Mouse (Mus musculus) CH12.LX (cell line): Measurements from ENCODE around the gene Nim1k. TPM values are rescaled to one million over a fixed set of nuclear protein-coding genes. Genes with fewer than 3 reads are reported as not detected.

Experiments used
- DNase-seq: peaks from one replicate; pipeline ENCODE4 v3.0.0-alpha.2; 2013; ENCODE audit errors: extremely low read depth
- H3K27ac ChIP-seq: 2 replicates; pipeline ENCODE4 v1.5.1; 2012; ENCODE audit warnings: low read depth, mild to moderate bottlenecking, control low read depth, moderate library complexity; ENCODE audit not compliant: insufficient read depth
- H3K27me3 ChIP-seq: replicated peaks from 2 replicates; pipeline ENCODE3; 2012; ENCODE audit warnings: inconsistent platforms
- H3K36me3 ChIP-seq, 2 experiments: replicated peaks in 1 of 2; 2 replicates each; pipeline versions ENCODE3 to v1.6.1; 2012; ENCODE audit warnings: inconsistent platforms in 1 of 2, low read length in 1 of 2, mild to moderate bottlenecking in 1 of 2, mixed read lengths in 1 of 2, moderate library complexity in 1 of 2; ENCODE audit not compliant: control insufficient read depth in 1 of 2, insufficient read depth in 1 of 2
- H3K4me1 ChIP-seq, 2 experiments: 2 replicates each; pipeline ENCODE4 v1.6.1; 2012; ENCODE audit warnings: inconsistent platforms in 1 of 2, moderate library complexity in 1 of 2; ENCODE audit not compliant: insufficient read depth in 2 of 2, control insufficient read depth in 1 of 2
- H3K4me2 ChIP-seq: 2 replicates; pipeline ENCODE4 v1.6.1; 2012; ENCODE audit warnings: low read depth, mild to moderate bottlenecking, control low read depth; ENCODE audit not compliant: poor library complexity, insufficient read depth, severe bottlenecking
- H3K4me3 ChIP-seq, 3 experiments: fragments of 150-350 bp in 1 of 3; sonication (generic) in 1 of 3; replicated peaks in 1 of 3; 2 replicates each; pipeline versions ENCODE3 to v1.5.1; 2011 to 2012; ENCODE audit warnings: low read depth in 2 of 3, low read length in 2 of 3, mild to moderate bottlenecking in 2 of 3, moderate library complexity in 2 of 3, control low read depth in 1 of 3, improper control_type of control experiment in 1 of 3, inconsistent platforms in 1 of 3, mixed read lengths in 1 of 3; ENCODE audit not compliant: poor library complexity in 1 of 3
- H3K79me2 ChIP-seq: replicated peaks from 2 replicates; pipeline ENCODE4 v1.6.1; 2012; ENCODE audit warnings: mild to moderate bottlenecking, moderate library complexity; ENCODE audit not compliant: control insufficient read depth, poor library complexity, insufficient read depth, severe bottlenecking; ENCODE audit errors: extremely low read depth
- H3K9ac ChIP-seq: 2 replicates; pipeline ENCODE4 v1.6.1; 2012; ENCODE audit warnings: low read depth, mild to moderate bottlenecking, control low read depth, moderate library complexity; ENCODE audit not compliant: insufficient read depth
- H3K9me3 ChIP-seq: replicated peaks from 2 replicates; pipeline ENCODE3; 2012; ENCODE audit warnings: low read length, inconsistent platforms, mixed read lengths
- BHLHE40 ChIP-seq: IDR thresholded peaks from 2 replicates; pipeline ENCODE4 v1.6.1; 2011; ENCODE audit warnings: mild to moderate bottlenecking, low read depth, low read length, improper control_type of control experiment
- CTCF ChIP-seq, 2 experiments: IDR thresholded peaks in 1 of 2; conservative IDR thresholded peaks in 1 of 2; 2 replicates each; pipeline ENCODE4 v1.5.1; 2011 to 2012; ENCODE audit warnings: low read depth in 2 of 2, low read length in 2 of 2, improper control_type of control experiment in 1 of 2, inconsistent platforms in 1 of 2, mild to moderate bottlenecking in 1 of 2, moderate library complexity in 1 of 2
- IRF4 ChIP-seq: IDR thresholded peaks from 2 replicates; pipeline ENCODE4 v1.6.1; 2014; ENCODE audit warnings: low read depth, mild to moderate bottlenecking, inconsistent platforms, low read length, improper control_type of control experiment
- MAFK ChIP-seq: IDR thresholded peaks from 2 replicates; pipeline ENCODE4 v1.6.1; 2011; ENCODE audit warnings: low read length, improper control_type of control experiment; ENCODE audit not compliant: insufficient replicate concordance
- MAX ChIP-seq: IDR thresholded peaks from 2 replicates; pipeline ENCODE4 v1.6.1; 2011; ENCODE audit warnings: low read length, improper control_type of control experiment
- MAZ ChIP-seq: IDR thresholded peaks from 2 replicates; pipeline ENCODE4 v1.6.1; 2012; ENCODE audit warnings: low read depth, mild to moderate bottlenecking, inconsistent platforms, low read length, improper control_type of control experiment, moderate library complexity
- MXI1 ChIP-seq: IDR thresholded peaks from 2 replicates; pipeline ENCODE4 v1.6.1; 2011; ENCODE audit warnings: mild to moderate bottlenecking, low read depth, low read length, improper control_type of control experiment
- NELFE ChIP-seq: IDR thresholded peaks from 2 replicates; pipeline ENCODE4 v1.6.1; 2011; ENCODE audit warnings: low read depth, low read length, improper control_type of control experiment
- POLR2A ChIP-seq: IDR thresholded peaks from 2 replicates; pipeline ENCODE4 v1.6.1; 2011; ENCODE audit warnings: low read depth, mild to moderate bottlenecking, improper control_type of control experiment, low read length
- POLR2AphosphoS2 ChIP-seq: IDR thresholded peaks from 2 replicates; pipeline ENCODE4 v1.6.1; 2011; ENCODE audit warnings: low read depth, low read length, improper control_type of control experiment
- RAD21 ChIP-seq: IDR thresholded peaks from 2 replicates; pipeline ENCODE4 v1.6.1; 2011; ENCODE audit warnings: low read depth, mild to moderate bottlenecking, low read length, improper control_type of control experiment, moderate library complexity
- SIN3A ChIP-seq: IDR thresholded peaks from 2 replicates; pipeline ENCODE4 v1.6.1; 2012; ENCODE audit warnings: low read length, improper control_type of control experiment, inconsistent platforms
- TBP ChIP-seq: conservative IDR thresholded peaks from 2 replicates; pipeline ENCODE4 v1.6.1; 2011; ENCODE audit warnings: low read depth, low read length, improper control_type of control experiment
- TCF12 ChIP-seq: IDR thresholded peaks from 2 replicates; pipeline ENCODE4 v1.6.1; 2014; ENCODE audit warnings: low read depth, mild to moderate bottlenecking, inconsistent platforms, low read length, improper control_type of control experiment
- UBTF ChIP-seq: IDR thresholded peaks from 2 replicates; pipeline ENCODE4 v1.6.1; 2012; ENCODE audit warnings: low read depth, mild to moderate bottlenecking, inconsistent platforms, low read length, improper control_type of control experiment, moderate library complexity
- USF2 ChIP-seq: conservative IDR thresholded peaks from 2 replicates; pipeline ENCODE4 v1.6.1; 2011; ENCODE audit warnings: low read depth, low read length, improper control_type of control experiment
- ZKSCAN1 ChIP-seq: IDR thresholded peaks from 2 replicates; pipeline ENCODE4 v1.6.1; 2012; ENCODE audit warnings: low read depth, inconsistent platforms, low read length, improper control_type of control experiment, borderline replicate concordance
- ZMIZ1 ChIP-seq: IDR thresholded peaks from 2 replicates; pipeline ENCODE4 v1.6.1; 2012; ENCODE audit warnings: low read depth, mild to moderate bottlenecking, inconsistent platforms, low read length, improper control_type of control experiment
- dilution Hi-C: fragments of 300-500 bp; cut with MboI; formaldehyde crosslinking; loops from 2 replicates; pipeline ENCODE4 v1.14.3; 2020; ENCODE audit warnings: low sequenced_read_pairs; ENCODE audit not compliant: extremely low pct_unique_long_range_greater_than_20kb, extremely low pct_ligation_motif_present
- in situ Hi-C: fragments of 300-500 bp; cut with MboI; formaldehyde crosslinking; loops from 3 replicates; pipeline ENCODE4 v1.14.3; 2019; ENCODE audit warnings: low sequenced_read_pairs, low pct_ligation_motif_present, low pct_unique_long_range_greater_than_20kb, mixed read lengths
- polyA plus RNA-seq: library from polyadenylated mRNA; unstranded; fragments of >175 nt; gene quantifications from 2 replicates; pipeline ENCODE4 v1.2.1, GENCODE M21; 2012; ENCODE audit warnings: low read depth; ENCODE audit not compliant: insufficient read length
- total RNA-seq, 2 experiments: library from RNA; depleted of rRNA; stranded (reverse); fragments of 300-350 nt in 1 of 2; fragments of >200 nt in 1 of 2; gene quantifications; 2 replicates each; pipeline ENCODE4 v1.2.3; 2012 to 2014

The Nim1k gene
- total and polyA plus RNA-seq, 3 experiments, result 0.04 to 0.16 (median 0.09) TPM

DNA sequence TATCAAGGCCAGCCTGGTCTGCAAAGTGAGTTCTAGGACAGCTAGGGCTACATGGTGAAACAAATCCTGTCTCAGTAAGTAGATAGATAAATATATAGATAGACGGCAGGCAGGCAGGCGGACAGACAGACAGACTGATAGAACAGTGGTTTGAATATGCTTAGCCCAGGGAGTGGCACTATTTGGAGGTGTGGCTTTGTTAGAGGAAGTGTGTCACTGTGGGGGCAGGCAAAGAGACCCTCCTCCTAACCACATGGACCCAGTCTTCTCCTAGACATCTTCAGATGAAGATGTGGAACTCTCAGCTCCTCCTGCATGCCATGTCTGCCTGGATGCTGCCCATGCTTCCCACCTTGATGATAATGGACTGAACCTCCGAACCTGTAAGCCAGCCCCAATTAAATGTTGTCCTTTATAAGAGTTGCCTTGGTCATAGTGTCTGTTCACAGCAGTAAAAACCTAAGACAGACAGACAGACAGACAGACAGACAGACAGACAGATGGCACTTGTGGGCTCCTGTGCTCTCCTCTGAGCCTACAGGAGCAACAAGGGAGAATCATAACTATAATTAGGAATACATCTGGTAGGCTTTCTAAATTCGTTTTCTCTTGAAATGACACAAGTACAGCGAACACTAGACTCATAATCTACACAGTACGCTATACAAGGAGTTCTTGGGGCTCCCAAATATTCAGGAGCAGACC, 12.8 kb downstream of the Nim1k start:
- Histone ChIP-seq H3K9ac (peak overlapping the region; percentile 13; the same call in 1 of the 2 replicates), H3K4me1 (peaks cover 0 to 31% of the 10 kb centered on the region in 2 experiments; a peak in 2 of 4 replicates), H3K9me3 (no peaks in the 10 kb centered on the region), H3K4me2 (peak overlapping the region; percentile 93), H3K4me3 (peak overlapping the region; percentile 30 to 51 (median 51)), H3K27me3 (no peaks in the 10 kb centered on the region), H3K27ac (no peak overlapping the region), H3K79me2 (no peaks in the 10 kb centered on the region), H3K36me3 (peaks cover 0 to 12% of the 10 kb centered on the region in 2 experiments)
- in situ Hi-C loops, result loop anchor here (25.0 kb wide), 1 partner anchor 94 kb away; the partner anchor contains the start of genes AF067063 and D13Ertd608e
- DNase-seq, result peak; percentile 53
- TF ChIP-seq ZMIZ1, result no peak
- 0 out of 2 replicates have a peak, but pooled peaks have one; percentile 30 for TF ChIP-seq TBP
- TF ChIP-seq MAX, result no peak
- no peak for TF ChIP-seq NELFE
- peak; percentile 48 for TF ChIP-seq POLR2A
- TF ChIP-seq POLR2AphosphoS2, result no peak
- no peak for TF ChIP-seq MAFK
- no peak; the same call in 1 of the 2 replicates for TF ChIP-seq MXI1
- TF ChIP-seq RAD21, result no peak
- no peak for TF ChIP-seq ZKSCAN1
- no peak for TF ChIP-seq UBTF
- no peak for TF ChIP-seq USF2
- no peak for TF ChIP-seq MAZ
- dilution Hi-C loops, result no loop called here

DNA sequence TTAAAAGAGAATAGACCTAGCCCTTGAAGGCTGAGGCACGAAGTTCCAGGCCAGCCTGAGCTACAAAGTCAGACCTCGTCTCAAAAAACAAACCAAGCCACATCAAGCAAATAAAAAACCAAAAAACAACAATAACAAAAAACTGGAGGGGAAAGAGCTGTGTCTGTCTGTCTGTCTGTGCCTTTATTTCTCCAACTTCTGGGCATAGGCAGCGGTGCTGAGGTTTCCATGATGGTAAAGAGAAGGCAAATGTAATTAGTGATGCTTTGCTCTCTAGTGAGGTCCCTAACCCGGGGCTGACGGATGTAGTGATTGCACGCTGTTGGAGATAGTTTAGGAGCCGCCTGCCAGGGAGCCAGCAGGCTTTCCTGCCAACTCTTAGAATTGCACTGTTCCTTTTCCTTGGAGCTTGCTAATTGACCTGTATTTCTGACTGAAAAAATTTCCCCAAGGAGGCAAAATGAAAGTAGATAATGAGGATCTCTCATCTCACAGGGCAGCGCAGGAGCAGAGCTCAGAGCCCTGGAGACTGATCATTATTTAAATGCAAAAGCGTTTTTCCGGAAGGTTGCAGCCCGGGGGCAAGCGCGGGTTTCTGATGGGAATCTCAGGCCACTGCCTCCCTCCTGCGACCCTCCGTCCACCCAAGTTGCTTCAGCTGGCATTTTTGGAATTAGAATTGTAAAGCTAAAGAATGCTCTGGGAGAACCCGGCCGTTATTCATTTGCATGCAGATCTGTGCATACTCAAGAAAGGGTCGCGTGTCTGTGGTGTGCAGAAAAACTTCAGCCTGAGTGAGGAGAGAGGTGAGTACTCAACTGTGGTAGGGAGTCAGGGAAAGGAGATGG, 14.1 kb downstream of the Nim1k start:
- peaks cover 0 to 39% of the 10 kb centered on the region in 2 experiments; a peak in 2 of 4 replicates for H3K4me1 ChIP-seq
- peaks cover 0 to 9% of the 10 kb centered on the region in 2 experiments for H3K36me3 ChIP-seq
- in situ Hi-C loops (loop anchor here (25.0 kb wide), 1 partner anchor 96 kb away; the partner anchor contains the start of genes AF067063 and D13Ertd608e), dilution Hi-C loops (no loop called here)
- TF ChIP-seq IRF4 (peak; percentile 13; the same call in 1 of the 2 replicates), USF2 (no peak), TCF12 (no peak), CTCF (conservative IDR thresholded peaks at IDR 0.05 in 1 of 2, IDR thresholded peaks at IDR 0.05 in 1 of 2; ENCODE audit: low read depth in 2 of 2, low read length in 2 of 2) (no peak), NELFE (no peak), BHLHE40 (peak; percentile 86), SIN3A (no peak)
- peak overlapping the region; percentile 93 for H3K4me2 ChIP-seq
- DNase-seq, result no peak
- no peak overlapping the region for H3K27ac ChIP-seq
- no peaks in the 10 kb centered on the region for H3K79me2 ChIP-seq
- no peaks in the 10 kb centered on the region for H3K9me3 ChIP-seq
- peak overlapping the region; percentile 51 to 59 (median 51) for H3K4me3 ChIP-seq
- no peaks in the 10 kb centered on the region for H3K27me3 ChIP-seq
- peak overlapping the region; percentile 43 for H3K9ac ChIP-seq
